ENCODE assay signal across 8 mouse cellular contexts in genomic region chr5:32713042-32713702, GRCm38 (mm10).
DNase-seq lines count a peak whose midpoint lies in the region; ATAC-seq lines count a peak whose summit lies in the region.

No protein-coding gene starts in this region.

- no peaks in the 10 kb centered on the region for H3K36me3 ChIP-seq in embryonic facial prominence, embryonic 12.5 days
- no peaks in the 10 kb centered on the region for H3K36me3 ChIP-seq in intestine, embryonic 16.5 days (ENCODE audit: control insufficient read depth, insufficient read depth, low read length)
- no peaks in the 10 kb centered on the region for H3K36me3 ChIP-seq in neural tube, embryonic 13.5 days

- H3K9ac ChIP-seq in embryonic facial prominence, embryonic 12.5 days, result peak overlapping the region; percentile 59
- H3K9ac ChIP-seq in intestine, embryonic 16.5 days (ENCODE audit: low read depth, low read length), result peak overlapping the region; percentile 80
- peak overlapping the region; percentile 82 for H3K9ac ChIP-seq in neural tube, embryonic 13.5 days

- H3K4me1 ChIP-seq in embryonic facial prominence, embryonic 12.5 days, result no peaks in the 10 kb centered on the region
- H3K4me1 ChIP-seq in intestine, embryonic 16.5 days (ENCODE audit: control insufficient read depth, insufficient read depth, low read length), result 0 out of 2 replicates have a peak, but pooled peaks cover 6% of the 10 kb centered on the region
- H3K4me1 ChIP-seq in neural tube, embryonic 13.5 days (replicated peaks), result peaks cover 14% of the 10 kb centered on the region

- DNase-seq in embryo, embryonic 11 days, result peak; percentile 34
- no peak for DNase-seq in embryo, embryonic 10 days (ENCODE audit: low spot score)
- DNase-seq in 3134 (ENCODE audit: extremely low read depth, insufficient read length, low spot score), result peak; percentile 40
- no peak for DNase-seq in right cerebral cortex, postnatal 25 days
- DNase-seq in adrenal gland, adult (ENCODE audit: inconsistent age in 2 of 2, low spot score in 1 of 2), result no peak

- 28% methylated on average over 2 of the region's 2 CpGs for WGBS in embryonic facial prominence, embryonic 12.5 days
- 27% methylated on average over 2 of the region's 2 CpGs for WGBS in intestine, embryonic 16.5 days
- WGBS in neural tube, embryonic 13.5 days, result 18% methylated on average over 2 of the region's 2 CpGs

- no peaks in the 10 kb centered on the region for H3K27me3 ChIP-seq in embryonic facial prominence, embryonic 12.5 days
- H3K27me3 ChIP-seq in intestine, embryonic 16.5 days (replicated peaks; ENCODE audit: control insufficient read depth, insufficient read depth, low read length), result no peaks in the 10 kb centered on the region
- no peaks in the 10 kb centered on the region for H3K27me3 ChIP-seq in neural tube, embryonic 13.5 days

- H3K4me2 ChIP-seq in embryonic facial prominence, embryonic 12.5 days (replicated peaks), result peak overlapping the region; percentile 67
- H3K4me2 ChIP-seq in intestine, embryonic 16.5 days (ENCODE audit: low read depth, low read length), result peak overlapping the region; percentile 71
- peak overlapping the region; percentile 89 for H3K4me2 ChIP-seq in neural tube, embryonic 13.5 days

- ATAC-seq in embryonic facial prominence, embryonic 12.5 days (ENCODE audit: insufficient number of reproducible peaks, insufficient read depth, low FRiP score, low TSS enrichment), result peak; percentile 9; the same call in 1 of the 2 replicates
- ATAC-seq in intestine, embryonic 16.5 days, result 0 out of 2 replicates have a peak, but pooled peaks have one; percentile 0
- ATAC-seq in neural tube, embryonic 13.5 days (ENCODE audit: low read depth), result no peak

- H3K9me3 ChIP-seq in embryonic facial prominence, embryonic 12.5 days, result no peaks in the 10 kb centered on the region
- H3K9me3 ChIP-seq in intestine, embryonic 16.5 days (ENCODE audit: control insufficient read depth, low read length), result no peaks in the 10 kb centered on the region
- no peaks in the 10 kb centered on the region for H3K9me3 ChIP-seq in neural tube, embryonic 13.5 days

- H3K4me3 ChIP-seq in embryonic facial prominence, embryonic 12.5 days, result peak overlapping the region; percentile 59
- peak overlapping the region; percentile 71 for H3K4me3 ChIP-seq in intestine, embryonic 16.5 days (ENCODE audit: low read length)
- H3K4me3 ChIP-seq in neural tube, embryonic 13.5 days, result peak overlapping the region; percentile 77

- H3K27ac ChIP-seq in embryonic facial prominence, embryonic 12.5 days, result peak overlapping the region; percentile 83
- H3K27ac ChIP-seq in intestine, embryonic 16.5 days (ENCODE audit: low read length), result peak overlapping the region; percentile 97
- H3K27ac ChIP-seq in neural tube, embryonic 13.5 days (replicated peaks), result peak overlapping the region; percentile 91

Comparison
In these comparisons a context has a peak if more than half of its experiments do, and no peak if none do; other contexts are left out.
1. DNase-seq: peak in embryo, embryonic 11 days (single experiment) and 3134 (single experiment); none in embryo, embryonic 10 days (single experiment), right cerebral cortex, postnatal 25 days (single experiment) and adrenal gland, adult (0 of 2).
2. Peak in every context shown above with its lines, with median percentiles within 50 percentile points of each other: H3K27ac ChIP-seq, H3K4me2 ChIP-seq, H3K4me3 ChIP-seq and H3K9ac ChIP-seq.